Mouse (Mus musculus): ENCODE measurements around the gene Gprin2. TPM values are rescaled to one million over a fixed set of nuclear protein-coding genes. Genes with fewer than 3 reads are reported as not detected.

The Gprin2 gene
- total RNA-seq, 2 experiments from 2014 or later: 0.25 to 0.29 TPM

- DNase-seq: peak; percentile 48
Observed at GRCm38 (mm10) chr14:34200738-34201230, 669 bp downstream of the Gprin2 start.

GRCm38 (mm10) chr14:34196706-34197105, 4.7 kb downstream of the Gprin2 start:
- no peak for DNase-seq

DNA sequence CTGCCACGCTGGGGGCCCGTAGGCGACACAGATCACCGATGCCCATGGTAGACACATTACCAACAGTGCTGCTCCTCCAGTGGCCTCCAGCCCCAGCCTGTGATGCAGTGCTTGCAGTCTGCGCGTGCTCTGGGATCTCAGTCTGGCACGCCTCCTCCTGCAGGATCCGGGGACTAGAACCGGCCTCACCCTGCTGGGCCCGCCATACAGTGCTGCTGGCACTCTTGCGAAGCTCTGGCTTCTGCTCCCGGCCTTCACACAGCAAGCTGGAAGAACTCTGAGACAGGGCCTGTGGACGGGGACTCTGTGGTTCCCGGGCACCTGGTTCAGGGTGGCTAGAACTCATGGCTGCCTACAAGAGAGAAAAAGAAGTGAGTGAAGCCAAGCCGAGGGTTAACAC, 6.0 kb downstream of the Gprin2 start:
- no peak for DNase-seq

DNA sequence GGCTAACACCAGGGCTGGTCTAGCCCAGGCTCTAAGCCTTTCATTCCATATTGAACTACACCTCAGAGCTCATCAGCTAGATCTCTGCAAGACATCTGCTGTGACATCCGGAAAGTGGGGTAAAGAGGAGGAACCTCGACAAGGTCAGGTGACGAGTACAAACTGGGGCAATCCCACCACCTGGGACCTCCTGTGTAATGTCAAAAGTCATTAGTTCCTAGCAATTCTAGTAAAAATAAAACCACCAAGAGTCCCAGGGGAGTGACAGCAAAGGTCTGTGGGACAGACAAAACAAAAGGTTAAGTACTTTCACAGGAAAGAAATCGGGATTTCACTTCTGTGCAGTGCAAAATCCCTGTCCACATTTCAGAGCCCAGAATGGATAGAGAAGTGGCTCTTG, 7.6 kb downstream of the Gprin2 start:
- no peak for DNase-seq

- no peak for DNase-seq
Observed at GRCm38 (mm10) chr14:34190361-34190760, 11.1 kb downstream of the Gprin2 start.

- peak; percentile 70 for DNase-seq
Observed at GRCm38 (mm10) chr14:34188629-34189028, 12.8 kb downstream of the Gprin2 start.

- no peak for DNase-seq
Observed at GRCm38 (mm10) chr14:34183101-34183500, 18.4 kb downstream of the Gprin2 start.

DNA sequence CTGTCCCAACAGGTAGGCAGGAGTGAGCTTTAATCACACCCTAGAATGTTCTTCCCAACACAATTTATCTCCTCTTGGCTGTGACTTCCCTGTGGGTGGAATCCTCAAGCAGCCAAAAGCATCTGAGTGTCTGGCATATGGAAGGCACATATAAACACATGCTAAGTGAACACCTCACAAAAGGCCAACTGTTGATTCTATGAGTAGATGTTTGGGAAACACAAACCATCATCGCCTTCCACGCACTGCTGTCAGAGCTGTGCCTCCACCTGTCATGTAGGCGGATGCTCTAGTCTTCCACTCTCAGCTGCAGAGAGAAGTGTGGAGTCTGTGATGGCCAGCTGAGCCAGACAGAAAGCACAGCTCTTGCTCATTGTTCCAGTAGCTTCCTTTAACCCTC, 22.1 kb downstream of the Gprin2 start:
- DNase-seq: no peak

- DNase-seq: no peak
Observed at GRCm38 (mm10) chr14:34171107-34171506, 30.3 kb downstream of the Gprin2 start.

GRCm38 (mm10) chr14:34155752-34156151, 45.7 kb downstream of the Gprin2 start:
- no peak for DNase-seq

- peak; percentile 75 for DNase-seq
Observed at GRCm38 (mm10) chr14:34154601-34155337, 46.7 kb downstream of the Gprin2 start.

- peak; percentile 63 for DNase-seq
Observed at GRCm38 (mm10) chr14:34152342-34152741, 49.1 kb downstream of the Gprin2 start, which contains the start of gene Npy4r. TSS of gene Npy4r (minus strand) at chr14:34152489.

GRCm38 (mm10) chr14:34142915-34143314, 58.5 kb downstream of the Gprin2 start:
- DNase-seq: no peak

DNA sequence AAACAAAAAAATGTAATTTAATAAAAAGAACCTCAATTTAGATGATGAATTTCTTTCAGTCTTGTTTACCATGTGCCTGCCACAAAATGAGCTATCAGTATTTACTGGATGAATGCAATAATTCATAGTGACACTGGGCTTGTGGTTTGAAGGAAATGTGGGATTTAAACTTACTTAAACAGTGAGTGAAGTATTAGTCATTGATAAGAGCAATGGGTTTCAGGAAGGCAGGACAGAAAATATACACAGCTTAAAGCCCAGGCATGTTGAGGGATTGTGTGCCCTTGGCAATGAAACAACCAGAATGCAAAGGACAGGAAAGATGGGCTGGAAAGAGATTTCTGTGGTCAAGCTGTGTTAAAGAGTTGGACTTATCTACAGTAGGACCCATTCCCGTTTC, 59.1 kb downstream of the Gprin2 start:
- DNase-seq: no peak

- no peak for DNase-seq
Observed at GRCm38 (mm10) chr14:34139671-34140664, 61.5 kb downstream of the Gprin2 start.

Other genes starting within 250 kb of the Gprin2 start
- not detected for gene Rbp3, start 247.7 kb downstream of the Gprin2 start, total RNA-seq (2021)
- not detected for gene Zfp488, start 222.9 kb downstream of the Gprin2 start, total RNA-seq (2021)
- gene Gm30083, start 186.5 kb downstream of the Gprin2 start, total RNA-seq (2021): not detected
- under 1 TPM in 1 of 2 experiments, not detected in 1; 0.14 TPM for gene Gm5460, start 184.9 kb downstream of the Gprin2 start, total RNA-seq (2021)
- not detected for gene Antxrl, start 148.9 kb downstream of the Gprin2 start, total RNA-seq (2021)
- 1 to 10 TPM; 2.1 to 3.3 TPM for gene Anxa8, start 115.7 kb downstream of the Gprin2 start, total RNA-seq (2021)
- gene A630023A22Rik, start 98.9 kb downstream of the Gprin2 start, total RNA-seq (2021): not detected
- not detected for gene Npy4r, start 49.2 kb downstream of the Gprin2 start, total RNA-seq (2021)
- 1 to 10 TPM; 1.1 to 1.2 TPM for gene Syt15, start 17.9 kb upstream of the Gprin2 start, total RNA-seq (2021)
- 1 to 10 TPM; 9.0 to 9.4 TPM for gene Shld2, start 108.8 kb upstream of the Gprin2 start, total RNA-seq (2021)
- gene Glud1, start 109.1 kb upstream of the Gprin2 start, total RNA-seq (2021): 100 to 1,000 TPM; 121 to 129 TPM
- not detected for gene Fam25c, start 153.8 kb upstream of the Gprin2 start, total RNA-seq (2021)
- gene Sncg, start 173.1 kb upstream of the Gprin2 start, total RNA-seq (2021): 1 to 10 TPM; 2.3 to 2.9 TPM
- gene Mmrn2, start 173.8 kb upstream of the Gprin2 start, total RNA-seq (2021): 10 to 100 TPM; 42.1 to 43.6 TPM